Mouse (Mus musculus) kidney, postnatal 0 days (tissue): Measurements from ENCODE around the gene Slc22a23. TPM values are rescaled to one million over a fixed set of nuclear protein-coding genes. Genes with fewer than 3 reads are reported as not detected.

ENCODE experiments used
- ATAC-seq: fragments of 200-750 bp; cut with Nextera tagmentation; replicated peaks from 2 replicates; pipeline ENCODE4 v1.8.0; 2017; ENCODE audit warnings: low read depth, moderate number of reproducible peaks, moderate TSS enrichment, moderate library complexity; ENCODE audit not compliant: low FRiP score
- DNase-seq: peaks from one replicate; pipeline ENCODE4 v3.0.0-alpha.2; 2016; ENCODE audit warnings: low spot score
- H3K27ac ChIP-seq: fragments of 300-500 bp; sonication (generic); 2 replicates; pipeline ENCODE4 v1.5.1; 2014; ENCODE audit warnings: mild to moderate bottlenecking
- H3K27me3 ChIP-seq: fragments of 300-500 bp; sonication (generic); 2 replicates; pipeline ENCODE4 v1.6.1; 2014; ENCODE audit warnings: low read length, mixed read lengths; ENCODE audit not compliant: insufficient read depth
- H3K36me3 ChIP-seq: fragments of 300-500 bp; sonication (generic); 2 replicates; pipeline ENCODE4 v1.6.1; 2014; ENCODE audit warnings: low read length, mixed read lengths; ENCODE audit not compliant: insufficient read depth
- H3K4me1 ChIP-seq: fragments of 300-500 bp; sonication (generic); replicated peaks from 2 replicates; pipeline ENCODE4 v1.6.1; 2014; ENCODE audit warnings: antibody characterized with exemption, low read length, mixed read lengths; ENCODE audit not compliant: insufficient read depth
- H3K4me2 ChIP-seq: fragments of 300-500 bp; sonication (generic); 2 replicates; pipeline ENCODE4 v1.6.1; 2014; ENCODE audit warnings: mild to moderate bottlenecking, low read length, moderate library complexity, mixed read lengths
- H3K4me3 ChIP-seq: fragments of 300-500 bp; sonication (generic); replicated peaks from 2 replicates; pipeline ENCODE4 v1.5.1; 2014; ENCODE audit warnings: low read depth, low read length
- H3K9ac ChIP-seq: fragments of 300-500 bp; sonication (generic); 2 replicates; pipeline ENCODE4 v1.6.1; 2014; ENCODE audit warnings: low read depth, low read length
- H3K9me3 ChIP-seq: fragments of 300-500 bp; sonication (generic); replicated peaks from 2 replicates; pipeline ENCODE4 v1.6.1; 2016; ENCODE audit warnings: low read length, inconsistent platforms, mixed read lengths
- CTCF ChIP-seq: IDR thresholded peaks from 2 replicates; pipeline ENCODE4 v1.5.1; 2016; ENCODE audit warnings: antibody characterized with exemption, low read depth, mild to moderate bottlenecking, moderate library complexity
- WGBS: fragments of 180-500 bp; shearing (Covaris S2); extraction: QIAGEN DNeasy Blood & Tissue Kit; methylation state at CpG from one replicate; pipeline ENCODE4 v1.1.7; 2014; 5-methylcytosine and 5-hydroxymethylcytosine counted together
- polyA plus RNA-seq: library from polyadenylated mRNA; unstranded; fragments of >200 nt; fragmentation: Nextera tagmentation; extraction: Ambion mirVana; gene quantifications from 2 replicates; pipeline ENCODE4 v1.2.1, GENCODE M21; 2015

Gene Slc22a23
- polyA plus RNA-seq, 1 experiment from 2014 or later = 4.3 TPM

GRCm38 (mm10) chr13:34245216-34245615 is 99.8 kb downstream of the Slc22a23 start:
- Histone ChIP-seq H3K4me1 (peaks cover 6% of the 10 kb centered on the region; the same call in 1 of the 2 replicates), H3K9ac (no peak overlapping the region), H3K27ac (no peak overlapping the region), H3K36me3 (no peaks in the 10 kb centered on the region), H3K27me3 (no peaks in the 10 kb centered on the region), H3K4me2 (no peak overlapping the region), H3K9me3 (no peaks in the 10 kb centered on the region), H3K4me3 (no peak overlapping the region)
- TF ChIP-seq CTCF = no peak
- 79% methylated on average over 6 of the region's 6 CpGs for WGBS
- DNase-seq (no peak), ATAC-seq (no peak)

- no peaks in the 10 kb centered on the region for H3K9me3 ChIP-seq
- 85% methylated on average over 1 of the region's 1 CpGs for whole genome bisulfite sequencing
- no peaks in the 10 kb centered on the region for H3K27me3 ChIP-seq
- TF ChIP-seq CTCF = no peak
- no peak overlapping the region for H3K4me2 ChIP-seq
- H3K4me3 ChIP-seq = no peak overlapping the region
- H3K27ac ChIP-seq = no peak overlapping the region
- no peak for DNase-seq
- H3K4me1 ChIP-seq = peaks cover 6% of the 10 kb centered on the region; the same call in 1 of the 2 replicates
- ATAC-seq = no peak
- no peak overlapping the region for H3K9ac ChIP-seq
- H3K36me3 ChIP-seq = no peaks in the 10 kb centered on the region
Measured at GRCm38 (mm10) chr13:34244186-34244585, 100.8 kb downstream of the Slc22a23 start.

- Histone ChIP-seq H3K9ac (no peak overlapping the region), H3K36me3 (no peaks in the 10 kb centered on the region), H3K27ac (no peak overlapping the region), H3K4me1 (peaks cover 9% of the 10 kb centered on the region; the same call in 1 of the 2 replicates), H3K4me3 (no peak overlapping the region), H3K27me3 (no peaks in the 10 kb centered on the region), H3K9me3 (no peaks in the 10 kb centered on the region), H3K4me2 (no peak overlapping the region)
- DNase-seq (no peak), ATAC-seq (no peak)
- WGBS = 38% methylated on average over 3 of the region's 3 CpGs
- TF ChIP-seq CTCF = no peak
Measured at GRCm38 (mm10) chr13:34242211-34242610, 102.8 kb downstream of the Slc22a23 start.

GRCm38 (mm10) chr13:34240087-34240428 is 104.9 kb downstream of the Slc22a23 start:
- Histone ChIP-seq H3K9me3 (no peaks in the 10 kb centered on the region), H3K9ac (no peak overlapping the region), H3K27me3 (no peaks in the 10 kb centered on the region), H3K27ac (peak overlapping the region; percentile 73; the same call in 1 of the 2 replicates), H3K4me3 (no peak overlapping the region), H3K4me2 (peak overlapping the region; percentile 3; the same call in 1 of the 2 replicates), H3K36me3 (no peaks in the 10 kb centered on the region), H3K4me1 (peaks cover 9% of the 10 kb centered on the region; the same call in 1 of the 2 replicates)
- 55% methylated on average over 3 of the region's 3 CpGs for WGBS
- TF ChIP-seq CTCF = peak; percentile 17; the same call in 1 of the 2 replicates
- DNase-seq (no peak), ATAC-seq (peak; percentile 77)

- H3K27ac ChIP-seq = peak overlapping the region; percentile 73
- ATAC-seq = peak; percentile 58; the same call in 1 of the 2 replicates
- H3K4me1 ChIP-seq = peaks cover 9% of the 10 kb centered on the region; the same call in 1 of the 2 replicates
- H3K9me3 ChIP-seq = no peaks in the 10 kb centered on the region
- H3K4me2 ChIP-seq = peak overlapping the region; percentile 19; the same call in 1 of the 2 replicates
- TF ChIP-seq CTCF = no peak
- no peak overlapping the region for H3K9ac ChIP-seq
- DNase-seq = peak; percentile 50
- WGBS = 25% methylated on average over 11 of the region's 11 CpGs
- H3K36me3 ChIP-seq = no peaks in the 10 kb centered on the region
- no peaks in the 10 kb centered on the region for H3K27me3 ChIP-seq
- H3K4me3 ChIP-seq = no peak overlapping the region
Measured at GRCm38 (mm10) chr13:34239371-34240086, 105.5 kb downstream of the Slc22a23 start.

- no peak overlapping the region for H3K4me3 ChIP-seq
- H3K4me2 ChIP-seq = peak overlapping the region; percentile 19; the same call in 1 of the 2 replicates
- ATAC-seq (no peak), DNase-seq (no peak)
- H3K4me1 ChIP-seq = peaks cover 9% of the 10 kb centered on the region; the same call in 1 of the 2 replicates
- H3K27ac ChIP-seq = peak overlapping the region; percentile 73
- no peak for TF ChIP-seq CTCF
- no peaks in the 10 kb centered on the region for H3K36me3 ChIP-seq
- WGBS = 18% methylated on average over 14 of the region's 14 CpGs
- no peak overlapping the region for H3K9ac ChIP-seq
- no peaks in the 10 kb centered on the region for H3K27me3 ChIP-seq
- no peaks in the 10 kb centered on the region for H3K9me3 ChIP-seq
Measured at GRCm38 (mm10) chr13:34238646-34239290, 106.2 kb downstream of the Slc22a23 start.
